Mouse (Mus musculus) erythroid progenitor cell, adult 5-6 weeks (primary cell): Measurements from ENCODE around the gene Desi1. TPM values are rescaled to one million over a fixed set of nuclear protein-coding genes. Genes with fewer than 3 reads are reported as not detected.
"Not testable (repeated sequence)": the region's sequence is repeated elsewhere in the genome, so short reads cannot be mapped to it uniquely, and the experiment has no call there.

Experiments
- ATAC-seq: replicated peaks from 2 replicates; pipeline ENCODE4 v1.8.0; 2016; ENCODE audit warnings: moderate number of reproducible peaks, mild to moderate bottlenecking, moderate TSS enrichment, inconsistent platforms; ENCODE audit not compliant: poor library complexity, low FRiP score, severe bottlenecking
- total RNA-seq, 2 experiments: library from RNA; stranded (forward) in 1 of 2; stranded (reverse) in 1 of 2; fragments of 150-400 nt in 1 of 2; fragments of 186-747, 209-891 nt in 1 of 2; gene quantifications; 2 replicates each; pipeline versions ENCODE4 v1.2.3 to v1.2.4; 2015 to 2017; ENCODE audit warnings: low replicate concordance in 2 of 2

The Desi1 gene
- total RNA-seq, 2 experiments from 2014 or later: 7.9 to 21.0 TPM

GRCm38 (mm10) chr15:82022535-82023088 is 11.1 kb downstream of the Desi1 start:
- ATAC-seq: no peak

- ATAC-seq: no peak
Observed at GRCm38 (mm10) chr15:82019288-82019687, 14.4 kb downstream of the Desi1 start.

- ATAC-seq: no peak
Observed at GRCm38 (mm10) chr15:82017461-82017860, 16.2 kb downstream of the Desi1 start.

GRCm38 (mm10) chr15:82016830-82017229 is 16.8 kb downstream of the Desi1 start:
- ATAC-seq: peak; percentile 5; the same call in 1 of the 2 replicates

GRCm38 (mm10) chr15:82016101-82016808 is 17.4 kb downstream of the Desi1 start:
- ATAC-seq: peak; percentile 94

- ATAC-seq: peak; percentile 35
Observed at GRCm38 (mm10) chr15:82015392-82016100, 18.1 kb downstream of the Desi1 start.

- ATAC-seq: no peak
Observed at GRCm38 (mm10) chr15:82014745-82015391, 18.8 kb downstream of the Desi1 start.

GRCm38 (mm10) chr15:82011947-82012346 is 21.7 kb downstream of the Desi1 start:
- ATAC-seq: no peak

GRCm38 (mm10) chr15:82004257-82004656 is 29.4 kb downstream of the Desi1 start:
- no peak for ATAC-seq

- ATAC-seq: no peak
Observed at GRCm38 (mm10) chr15:81993992-81994391, 39.7 kb downstream of the Desi1 start.

- ATAC-seq: peak; percentile 93
Observed at GRCm38 (mm10) chr15:81990549-81990948, 43.1 kb downstream of the Desi1 start.

GRCm38 (mm10) chr15:81989371-81990062 is 44.1 kb downstream of the Desi1 start:
- ATAC-seq: peak; percentile 83

- ATAC-seq: no peak
Observed at GRCm38 (mm10) chr15:81987646-81988045, 46.0 kb downstream of the Desi1 start, which contains the start of gene Xrcc6. TSS of gene Xrcc6 (plus strand) at chr15:81987835.

GRCm38 (mm10) chr15:81985267-81986161 is 48.1 kb downstream of the Desi1 start:
- no peak for ATAC-seq

GRCm38 (mm10) chr15:81982173-81982572 is 51.5 kb downstream of the Desi1 start:
- ATAC-seq: no peak

- no peak for ATAC-seq
Observed at GRCm38 (mm10) chr15:81980321-81980720, 53.3 kb downstream of the Desi1 start, which contains the start of gene 1700029P11Rik. TSS of gene 1700029P11Rik (plus strand) at chr15:81980540.

GRCm38 (mm10) chr15:81975156-81975555 is 58.5 kb downstream of the Desi1 start:
- not testable (repeated sequence) for ATAC-seq

GRCm38 (mm10) chr15:81970498-81970897 is 63.2 kb downstream of the Desi1 start:
- not testable (repeated sequence) for ATAC-seq

- ATAC-seq: not testable (repeated sequence)
Observed at GRCm38 (mm10) chr15:81969635-81970034, 64.0 kb downstream of the Desi1 start.
